Mouse (Mus musculus) WW6 (cell line): ENCODE results near the gene Rhoj.

Experiments
- DNase-seq: peaks from one replicate; pipeline ENCODE4 v3.0.0-alpha.2; 2013; ENCODE audit warnings: low read depth, low spot score

Rhoj gene

DNA sequence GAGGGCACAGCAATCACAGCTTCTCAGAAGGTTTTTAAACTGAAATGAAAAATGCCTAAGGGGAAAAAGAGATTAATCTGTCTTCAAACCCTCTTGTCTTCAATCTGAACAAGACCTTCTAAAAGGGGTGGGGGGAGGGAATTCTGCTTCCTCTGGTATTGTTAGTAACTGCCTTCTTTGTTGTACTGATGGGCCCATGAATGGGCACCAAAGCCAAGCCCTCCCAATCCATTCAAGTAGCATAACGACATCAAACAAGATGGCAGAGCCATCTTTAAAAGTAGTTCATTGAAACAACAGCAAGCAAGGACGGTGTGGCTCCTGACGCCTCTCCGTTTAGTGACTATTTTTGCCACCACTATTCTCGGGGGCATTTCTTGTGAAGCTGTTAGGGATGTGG lies 42.6 kb downstream of the Rhoj start:
- no peak for DNase-seq

DNA sequence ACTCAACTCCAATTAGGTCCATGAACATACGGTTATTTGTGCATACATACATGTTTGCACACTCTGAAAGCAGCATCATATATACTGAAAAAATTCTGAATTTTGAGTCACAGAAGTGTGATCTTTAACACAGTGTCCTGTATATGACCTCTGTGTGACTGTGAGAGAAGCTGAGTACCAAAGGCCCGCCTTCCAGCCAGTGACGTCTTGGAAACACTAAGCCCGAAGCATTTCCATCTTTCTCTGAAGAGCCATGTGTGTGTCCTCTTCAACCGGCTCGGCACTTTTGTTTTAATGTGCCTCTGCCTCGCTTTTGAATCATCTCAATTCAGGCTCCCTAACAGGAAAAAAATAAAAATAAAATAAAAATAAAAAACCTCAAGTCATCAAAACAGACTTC lies 43.7 kb downstream of the Rhoj start:
- DNase-seq, result no peak

DNA sequence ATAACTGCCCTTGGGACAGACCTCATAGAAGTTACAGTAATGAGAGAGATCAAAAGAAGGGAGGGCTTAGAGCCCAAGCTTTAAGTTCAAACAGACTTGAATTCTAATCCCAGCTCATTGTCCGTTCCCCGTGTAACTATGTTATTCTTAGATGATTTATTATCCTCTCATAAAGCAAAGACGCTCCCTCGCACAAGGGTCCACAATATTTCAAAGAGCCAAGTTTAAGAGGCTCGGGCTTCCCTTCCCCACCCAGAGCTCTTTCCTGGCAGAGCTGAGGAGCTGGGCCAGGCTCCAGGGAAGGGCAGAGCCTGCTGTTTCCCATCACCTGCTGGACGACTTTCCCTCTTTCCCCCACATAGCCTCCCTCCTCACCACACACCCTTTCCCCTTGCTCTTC lies 44.3 kb downstream of the Rhoj start:
- DNase-seq, result no peak

GRCm38 (mm10) chr12:75354354-75354753 lies 46.2 kb downstream of the Rhoj start:
- no peak for DNase-seq

DNA sequence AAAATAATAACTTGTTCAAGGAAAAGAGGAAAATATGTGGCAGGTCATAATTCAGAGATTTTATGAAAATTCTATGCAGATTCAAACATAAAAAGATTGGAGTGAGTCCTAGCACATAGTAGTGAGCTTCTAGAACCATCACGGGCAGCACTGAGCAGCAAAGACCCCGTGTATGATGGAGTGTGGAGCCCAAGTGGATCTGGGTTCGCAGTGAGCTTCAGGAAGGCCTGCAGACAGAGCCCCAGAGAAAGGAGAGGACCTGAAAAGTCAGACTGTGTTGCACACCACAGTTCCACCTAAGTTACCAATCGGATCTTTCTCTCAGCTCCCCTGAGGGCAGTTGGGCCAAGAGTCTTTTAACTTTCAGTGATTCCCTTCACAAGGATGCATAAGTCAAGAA lies 49.7 kb downstream of the Rhoj start:
- no peak for DNase-seq

GRCm38 (mm10) chr12:75358714-75359113 lies 50.6 kb downstream of the Rhoj start:
- DNase-seq, result no peak

DNA sequence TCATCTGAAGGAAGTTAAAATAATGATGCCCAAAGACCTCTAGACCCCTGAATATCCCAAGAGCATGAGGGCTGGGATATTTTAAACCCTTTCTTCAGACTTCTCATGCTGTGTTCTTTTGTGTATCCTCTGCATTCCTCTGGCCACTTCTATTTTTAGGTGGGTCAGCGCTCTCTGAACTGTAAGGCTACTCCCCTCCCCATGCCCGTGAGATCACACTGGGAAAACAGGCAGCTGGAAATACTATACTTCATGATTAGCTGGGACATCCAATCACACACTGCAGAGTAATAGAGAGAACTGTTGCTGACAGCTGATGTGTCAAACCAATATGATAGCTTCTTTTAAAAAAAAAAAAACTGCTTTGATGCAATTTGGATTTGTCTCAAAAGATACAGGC lies 51.4 kb downstream of the Rhoj start:
- DNase-seq, result no peak

DNA sequence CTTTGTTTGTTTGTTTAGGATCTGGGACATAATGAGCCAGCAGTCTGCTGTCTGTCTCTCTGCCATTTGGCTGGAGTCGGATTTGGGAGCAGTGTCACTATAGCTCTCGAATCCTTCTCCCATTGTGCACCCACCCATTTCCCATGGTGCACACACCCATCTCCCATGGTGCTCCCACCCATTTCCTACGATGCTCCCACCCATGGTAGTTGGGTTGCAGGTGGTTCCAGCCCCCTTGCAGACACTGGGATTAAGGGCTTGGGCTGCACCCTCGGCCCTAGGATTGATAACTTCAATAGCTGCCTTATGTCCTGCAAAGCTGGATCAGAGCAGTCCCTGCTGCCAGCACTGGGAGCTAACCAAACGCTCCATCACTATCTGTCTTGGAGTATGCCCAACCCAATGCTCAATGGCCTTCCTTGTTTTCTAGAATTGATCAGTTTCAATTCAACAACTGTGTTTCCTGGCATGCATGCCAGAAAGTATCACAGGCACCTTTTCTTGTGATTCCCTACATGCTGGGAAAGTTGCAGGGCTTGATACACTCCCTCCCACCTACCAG lies 51.9 kb downstream of the Rhoj start:
- no peak for DNase-seq

DNA sequence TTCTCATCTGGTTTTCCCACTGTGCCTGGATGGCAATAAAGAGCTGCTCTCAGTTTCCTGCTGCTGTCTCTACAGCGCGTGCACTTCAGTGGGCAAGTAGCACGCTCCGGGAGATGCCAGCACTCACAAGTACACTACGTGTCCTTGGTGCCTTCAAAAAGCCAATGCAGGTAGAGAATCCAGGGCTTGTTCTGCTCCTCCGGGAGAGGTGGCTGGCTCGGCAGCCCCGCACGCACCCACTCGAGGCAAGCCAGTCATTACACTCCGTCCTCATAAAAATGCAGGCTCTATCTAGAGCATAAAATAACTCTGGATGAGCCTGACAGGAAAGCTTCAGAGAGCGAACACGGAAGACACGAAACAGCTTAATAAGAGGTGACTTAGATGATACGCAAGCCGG lies 54.3 kb downstream of the Rhoj start:
- DNase-seq, result no peak

DNA sequence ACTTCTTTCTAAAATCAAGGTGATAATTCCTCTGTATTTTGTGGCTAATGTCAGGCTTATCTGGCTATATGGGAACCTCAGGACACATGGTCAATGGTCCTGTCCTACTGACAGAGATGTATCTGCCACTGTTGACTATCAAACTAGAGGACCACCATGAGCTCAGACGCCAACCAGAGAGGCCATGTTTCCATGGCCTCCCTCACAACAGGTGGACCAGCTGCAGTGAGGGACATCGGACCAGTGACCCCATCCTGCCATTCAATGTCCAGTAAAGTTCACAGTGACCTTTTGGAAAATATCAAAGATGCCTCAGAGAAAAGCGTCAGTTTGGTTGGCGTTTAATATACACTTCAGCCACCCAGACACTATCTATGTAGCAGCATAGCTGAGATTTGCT lies 56.3 kb downstream of the Rhoj start:
- no peak for DNase-seq

DNA sequence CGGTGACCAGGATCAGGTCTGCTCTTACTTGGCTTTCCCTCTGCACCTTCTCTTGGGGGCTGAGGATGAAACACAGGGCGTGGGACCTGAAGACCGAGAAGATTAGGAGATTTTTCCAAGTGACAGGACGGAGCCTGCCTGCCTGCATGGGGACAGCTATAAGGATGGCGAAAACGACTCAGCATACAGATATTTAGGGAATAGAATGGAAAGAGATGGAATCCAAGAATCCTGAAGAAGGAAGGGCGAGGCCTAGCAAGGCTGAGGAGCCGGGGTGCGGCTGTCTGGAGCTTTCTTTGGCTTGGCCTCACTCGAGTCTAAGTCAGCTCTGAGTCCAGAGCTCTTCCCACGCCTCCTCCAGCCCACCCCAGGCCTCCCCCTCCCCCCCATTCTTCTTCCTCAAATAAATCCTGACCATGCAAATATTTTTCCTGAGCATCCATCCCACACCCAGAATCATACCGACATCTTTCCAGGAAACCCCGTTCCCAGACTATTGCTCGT lies 57.6 kb downstream of the Rhoj start:
- DNase-seq, result no peak

DNA sequence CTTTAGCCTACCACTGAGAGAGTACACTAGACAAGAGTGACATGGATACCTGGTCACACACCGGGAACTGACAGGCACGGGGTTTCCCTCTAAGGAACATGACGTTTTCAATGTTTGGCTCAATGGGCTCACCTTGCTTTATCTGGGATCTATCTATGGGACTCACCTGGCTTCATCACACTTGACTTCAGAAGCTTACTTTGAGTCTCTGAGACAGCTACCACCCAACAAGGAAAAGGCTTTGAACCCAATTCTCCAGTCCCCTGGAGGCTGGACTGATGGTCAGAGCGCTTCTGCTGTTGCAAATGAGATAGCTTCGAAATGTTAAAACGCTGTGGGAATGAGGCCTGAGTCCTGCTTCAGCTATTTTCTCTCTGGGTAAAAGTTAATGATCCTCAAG lies 59.2 kb downstream of the Rhoj start:
- DNase-seq, result no peak

DNA sequence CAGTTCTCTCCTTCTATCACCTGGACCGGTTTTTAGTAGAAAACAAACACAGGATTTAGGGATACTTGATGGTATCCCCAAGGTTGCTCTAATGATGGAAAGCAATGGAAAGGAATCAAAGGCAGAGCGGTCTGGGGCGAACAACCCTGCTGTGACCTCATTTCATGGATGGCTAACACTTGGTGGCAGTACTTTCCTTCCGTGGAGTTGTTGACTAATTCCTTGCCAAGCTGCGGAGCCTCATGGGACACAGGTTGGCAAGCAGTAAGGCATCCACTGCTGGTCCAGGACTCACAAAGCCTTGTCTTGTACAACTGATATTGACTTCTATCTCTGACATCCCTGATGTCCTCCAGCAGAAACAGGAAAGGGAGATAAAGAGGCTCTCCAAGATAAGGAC lies 60.4 kb downstream of the Rhoj start:
- no peak for DNase-seq

- no peak for DNase-seq
Observed at GRCm38 (mm10) chr12:75369418-75369851, 61.3 kb downstream of the Rhoj start.

GRCm38 (mm10) chr12:75374437-75374836 lies 66.3 kb downstream of the Rhoj start:
- DNase-seq, result no peak

DNA sequence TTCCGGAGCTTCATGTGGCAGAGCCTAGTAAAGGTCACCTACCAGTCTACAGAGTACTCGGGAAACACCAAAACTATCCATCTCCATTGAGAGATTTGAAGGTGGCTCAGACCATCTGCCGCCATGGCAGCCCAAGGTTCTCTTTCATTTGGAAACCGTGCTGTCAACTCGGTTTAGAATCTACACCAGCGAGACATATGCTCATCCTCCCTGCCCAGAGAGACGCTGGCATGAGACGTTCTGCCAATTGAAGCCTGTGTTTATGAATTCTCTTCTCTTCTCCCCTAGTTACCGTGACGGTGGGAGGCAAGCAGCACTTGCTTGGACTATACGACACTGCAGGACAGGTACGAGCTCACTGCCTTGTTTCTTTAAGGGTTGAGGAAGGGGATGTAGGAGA lies 66.9 kb downstream of the Rhoj start:
- DNase-seq, result no peak

GRCm38 (mm10) chr12:75376126-75376525 lies 68.0 kb downstream of the Rhoj start:
- no peak for DNase-seq

DNA sequence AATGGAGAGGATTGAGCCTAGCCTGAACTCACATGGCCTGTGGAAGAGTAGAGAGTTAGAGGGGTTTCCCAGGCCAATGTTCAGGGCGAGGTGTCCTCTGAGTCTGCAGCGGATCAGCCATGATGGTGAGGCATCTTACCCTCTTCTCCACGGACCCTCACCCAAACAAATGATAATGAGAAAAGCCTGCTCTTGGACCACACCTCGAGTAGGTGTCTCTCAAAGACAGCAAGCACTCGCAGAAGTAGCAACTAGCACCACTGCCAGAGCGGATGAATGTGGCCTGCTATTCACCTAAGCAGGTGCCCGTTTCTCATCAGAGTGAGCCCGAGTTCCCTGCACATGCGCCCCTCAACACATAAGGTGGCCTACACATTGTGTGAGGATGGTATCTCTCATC lies 78.6 kb downstream of the Rhoj start:
- DNase-seq, result no peak

DNA sequence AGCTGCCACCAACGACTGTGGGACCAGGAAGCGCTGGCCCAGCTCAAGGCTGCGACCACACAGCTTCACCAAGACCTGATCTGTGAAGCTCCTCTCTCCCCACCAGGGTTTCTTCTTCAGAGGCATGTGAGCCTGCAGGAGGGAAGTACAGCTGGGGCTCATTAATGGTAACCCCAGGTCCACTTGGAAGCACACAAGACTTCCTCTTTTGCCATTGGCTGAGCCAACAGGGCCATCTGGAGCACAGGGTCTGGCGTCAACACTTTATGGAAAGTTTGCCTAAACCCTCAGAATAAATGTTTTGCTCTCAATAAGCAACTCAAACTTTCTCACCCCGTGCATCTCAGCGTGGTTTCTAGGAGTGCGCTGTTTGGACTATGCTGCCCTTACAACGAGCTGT lies 79.0 kb downstream of the Rhoj start:
- DNase-seq, result no peak

GRCm38 (mm10) chr12:75387846-75388245 lies 79.7 kb downstream of the Rhoj start:
- DNase-seq, result no peak

DNA sequence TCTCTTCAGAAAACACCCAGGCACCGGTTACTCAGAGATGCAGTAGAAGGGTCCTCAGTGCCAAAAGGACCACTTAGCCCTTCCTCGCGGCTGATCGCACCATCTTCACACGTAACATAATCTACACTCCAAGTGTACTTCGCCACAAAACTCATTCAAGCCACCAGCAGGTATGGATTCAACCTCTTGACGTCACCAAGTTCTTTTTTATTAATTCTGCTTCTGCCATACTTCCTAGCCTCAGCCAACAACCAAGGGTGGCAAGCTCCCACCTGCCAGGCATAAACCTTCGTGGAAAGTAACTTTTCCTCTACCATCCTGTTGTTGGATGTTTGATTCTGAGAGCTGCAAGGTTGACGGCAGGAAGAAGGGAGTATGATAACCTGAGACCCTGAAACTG lies 80.4 kb downstream of the Rhoj start:
- DNase-seq, result no peak

DNA sequence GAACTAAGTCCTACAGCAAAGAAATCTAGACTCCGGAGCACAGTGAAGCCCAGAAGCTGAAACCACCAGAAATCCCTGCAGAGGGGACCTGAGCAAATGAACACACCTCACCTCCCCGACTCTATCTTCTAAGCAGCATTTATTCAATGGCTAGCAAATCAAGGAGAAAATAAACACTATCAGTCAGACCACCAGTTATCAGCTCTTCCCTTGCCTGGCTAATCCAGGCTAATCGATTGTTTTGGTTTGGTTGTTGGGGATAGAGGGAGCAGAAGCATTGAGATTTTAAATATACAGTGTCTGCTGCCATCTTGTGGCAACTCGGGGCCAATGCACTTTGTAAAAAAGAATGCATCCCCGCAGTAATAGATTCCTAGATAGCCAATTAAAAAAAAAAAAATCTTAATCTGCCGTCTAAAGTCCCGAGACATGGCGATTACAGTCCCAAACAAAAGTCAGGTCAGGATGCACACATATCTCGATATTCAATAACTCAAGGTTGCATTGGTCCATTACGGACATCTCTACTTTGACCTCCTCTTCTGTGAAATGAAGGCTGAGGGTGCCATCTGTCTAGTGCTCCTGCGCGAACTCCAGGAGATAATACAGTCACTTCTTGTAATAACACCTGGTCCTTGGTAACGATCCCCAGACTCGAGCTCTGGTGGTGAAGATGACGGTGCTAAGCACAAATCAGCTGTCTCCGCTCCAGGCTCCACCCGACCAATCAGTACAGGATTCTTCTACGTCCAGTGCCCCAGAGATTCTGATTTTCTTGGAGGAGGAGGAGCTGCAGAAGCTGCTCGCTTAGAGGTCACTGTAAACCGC lies 81.4 kb downstream of the Rhoj start:
- DNase-seq, result no peak

- DNase-seq, result no peak
Observed at GRCm38 (mm10) chr12:75391526-75391925, 83.4 kb downstream of the Rhoj start.
